In genomic region chr9:61884936-61885335, GRCm38 (mm10) we compare ENCODE assay signal across 18 mouse cellular contexts. TPM values are rescaled to one million over a fixed set of nuclear protein-coding genes. Genes with fewer than 3 reads are reported as not detected.
A peak's percentile ranks its signal among the peaks of the same experiment; 100 is the strongest.
DNase-seq lines count a peak whose midpoint lies in the region; ATAC-seq and TF ChIP-seq lines count a peak whose summit lies in the region.
"Had no signal": no experiment of that assay in that cellular context is flagged by ENCODE, and none has a peak within 500 bp of the region (broad histone marks: within the 10 kb centered on the region; RNA-seq: fewer than 3 reads in every experiment).

No protein-coding gene starts in this region.

- H3K4me2 ChIP-seq in embryonic facial prominence, embryonic 13.5 days, result no peak overlapping the region
- H3K4me2 ChIP-seq in hindbrain, postnatal 0 days (ENCODE audit: low read depth, low read length), result no peak overlapping the region
- H3K4me2 ChIP-seq in hindbrain, embryonic 11.5 days (replicated peaks; ENCODE audit: low read depth, low read length), result no peak overlapping the region
- no peak overlapping the region for H3K4me2 ChIP-seq in midbrain, embryonic 14.5 days (ENCODE audit: low read length)
- no peak overlapping the region for H3K4me2 ChIP-seq in midbrain, embryonic 16.5 days (ENCODE audit: low read length)
- H3K4me2 ChIP-seq: hindbrain, embryonic 13.5 days; lung, embryonic 14.5 days had no signal

- peaks cover 5% of the 10 kb centered on the region; the same call in 1 of the 2 replicates for H3K27me3 ChIP-seq in embryonic facial prominence, embryonic 13.5 days
- peaks cover 6% of the 10 kb centered on the region; the same call in 1 of the 2 replicates for H3K27me3 ChIP-seq in embryonic facial prominence, embryonic 10.5 days (replicated peaks; ENCODE audit: low read depth, poor library complexity, severe bottlenecking)
- no peaks in the 10 kb centered on the region for H3K27me3 ChIP-seq in hindbrain, postnatal 0 days (ENCODE audit: insufficient read depth, low read length)
- no peaks in the 10 kb centered on the region for H3K27me3 ChIP-seq in hindbrain, embryonic 11.5 days (ENCODE audit: control insufficient read depth, insufficient read depth, low read length)
- H3K27me3 ChIP-seq in midbrain, embryonic 10.5 days (ENCODE audit: low read depth, poor library complexity, severe bottlenecking), result no peaks in the 10 kb centered on the region
- no peaks in the 10 kb centered on the region for H3K27me3 ChIP-seq in midbrain, embryonic 14.5 days (ENCODE audit: control insufficient read depth, insufficient read depth, low read length)
- H3K27me3 ChIP-seq in midbrain, embryonic 16.5 days (ENCODE audit: control insufficient read depth, insufficient read depth, low read depth, low read length), result no peaks in the 10 kb centered on the region
- H3K27me3 ChIP-seq: CH12.LX; hindbrain, embryonic 13.5 days had no signal

- H3K9me3 ChIP-seq in embryonic facial prominence, embryonic 13.5 days, result no peaks in the 10 kb centered on the region
- no peaks in the 10 kb centered on the region for H3K9me3 ChIP-seq in embryonic facial prominence, embryonic 10.5 days
- H3K9me3 ChIP-seq in hindbrain, postnatal 0 days (ENCODE audit: low read length), result no peaks in the 10 kb centered on the region
- H3K9me3 ChIP-seq in hindbrain, embryonic 11.5 days (ENCODE audit: control insufficient read depth, low read length), result no peaks in the 10 kb centered on the region
- no peaks in the 10 kb centered on the region for H3K9me3 ChIP-seq in midbrain, embryonic 10.5 days (replicated peaks)
- H3K9me3 ChIP-seq in midbrain, embryonic 14.5 days (ENCODE audit: control insufficient read depth, low read length), result no peaks in the 10 kb centered on the region
- H3K9me3 ChIP-seq in midbrain, embryonic 16.5 days (replicated peaks; ENCODE audit: control insufficient read depth, low read length, poor library complexity, severe bottlenecking), result no peaks in the 10 kb centered on the region
- H3K9me3 ChIP-seq: hindbrain, embryonic 13.5 days had no signal

- TF ChIP-seq CTCF in hindbrain, postnatal 0 days (IDR thresholded peaks at IDR 0.05; ENCODE audit: low read depth), result no peak

- no peak for ATAC-seq in embryonic facial prominence, embryonic 13.5 days (ENCODE audit: insufficient number of reproducible peaks, insufficient read depth, low FRiP score, low TSS enrichment, low read depth)
- peak; percentile 22; the same call in 1 of the 2 replicates for ATAC-seq in hindbrain, postnatal 0 days
- ATAC-seq in hindbrain, embryonic 11.5 days (ENCODE audit: low FRiP score), result no peak
- no peak for ATAC-seq in midbrain, embryonic 14.5 days (ENCODE audit: low FRiP score, low TSS enrichment)
- ATAC-seq in midbrain, embryonic 16.5 days, result no peak
- ATAC-seq: intestine, embryonic 16.5 days had no signal

- no peak overlapping the region for H3K9ac ChIP-seq in embryonic facial prominence, embryonic 13.5 days
- no peak overlapping the region for H3K9ac ChIP-seq in hindbrain, postnatal 0 days (replicated peaks; ENCODE audit: low read length)
- no peak overlapping the region for H3K9ac ChIP-seq in hindbrain, embryonic 11.5 days (ENCODE audit: low read depth, low read length)
- no peak overlapping the region for H3K9ac ChIP-seq in midbrain, embryonic 14.5 days (replicated peaks; ENCODE audit: low read length)
- H3K9ac ChIP-seq in midbrain, embryonic 16.5 days (ENCODE audit: low read depth, low read length), result 0 out of 2 replicates have a peak overlapping the region, but pooled peaks have one; percentile 14
- H3K9ac ChIP-seq: hindbrain, embryonic 13.5 days; lung, embryonic 14.5 days had no signal

- H3K4me1 ChIP-seq in embryonic facial prominence, embryonic 13.5 days, result peaks cover 25% of the 10 kb centered on the region
- peaks cover 31% of the 10 kb centered on the region for H3K4me1 ChIP-seq in embryonic facial prominence, embryonic 10.5 days
- H3K4me1 ChIP-seq in hindbrain, postnatal 0 days (ENCODE audit: insufficient read depth, low read length), result 0 out of 2 replicates have a peak, but pooled peaks cover 9% of the 10 kb centered on the region
- H3K4me1 ChIP-seq in hindbrain, embryonic 11.5 days (replicated peaks; ENCODE audit: control insufficient read depth, insufficient read depth, low read length), result no peaks in the 10 kb centered on the region
- peaks cover 15% of the 10 kb centered on the region for H3K4me1 ChIP-seq in midbrain, embryonic 10.5 days
- peaks cover 9% of the 10 kb centered on the region; the same call in 1 of the 2 replicates for H3K4me1 ChIP-seq in midbrain, embryonic 14.5 days (ENCODE audit: control insufficient read depth, insufficient read depth, low read length)
- peaks cover 7% of the 10 kb centered on the region for H3K4me1 ChIP-seq in midbrain, embryonic 16.5 days (ENCODE audit: control insufficient read depth, insufficient read depth, low read length)

- WGBS in embryonic facial prominence, embryonic 13.5 days, result 65% methylated on average over 13 of the region's 13 CpGs
- WGBS in embryonic facial prominence, embryonic 10.5 days, result 73% methylated on average over 13 of the region's 13 CpGs
- WGBS in hindbrain, postnatal 0 days, result 25% methylated on average over 12 of the region's 13 CpGs
- 35% methylated on average over 13 of the region's 13 CpGs for WGBS in hindbrain, embryonic 11.5 days
- WGBS in midbrain, embryonic 10.5 days, result 71% methylated on average over 13 of the region's 13 CpGs
- WGBS in midbrain, embryonic 14.5 days, result 26% methylated on average over 13 of the region's 13 CpGs
- WGBS in midbrain, embryonic 16.5 days, result 43% methylated on average over 13 of the region's 13 CpGs

- H3K4me3 ChIP-seq in embryonic facial prominence, embryonic 13.5 days, result no peak overlapping the region
- H3K4me3 ChIP-seq in embryonic facial prominence, embryonic 10.5 days, result no peak overlapping the region
- no peak overlapping the region for H3K4me3 ChIP-seq in hindbrain, postnatal 0 days (ENCODE audit: low read length)
- no peak overlapping the region for H3K4me3 ChIP-seq in hindbrain, embryonic 11.5 days (ENCODE audit: low read depth, low read length)
- H3K4me3 ChIP-seq in midbrain, embryonic 10.5 days, result no peak overlapping the region
- no peak overlapping the region for H3K4me3 ChIP-seq in midbrain, embryonic 14.5 days (replicated peaks; ENCODE audit: low read depth, low read length)
- no peak overlapping the region for H3K4me3 ChIP-seq in midbrain, embryonic 16.5 days (ENCODE audit: low read depth, low read length)
- H3K4me3 ChIP-seq: hindbrain, embryonic 13.5 days; layer of hippocampus, adult 2 months; left cerebral cortex, adult 2 months had no signal

- DNase-seq in embryonic facial prominence, embryonic 10.5 days (ENCODE audit: low spot score), result no peak
- peak; percentile 60 for DNase-seq in hindbrain, postnatal 0 days (ENCODE audit: low spot score)
- DNase-seq in hindbrain, embryonic 11.5 days (ENCODE audit: low spot score), result no peak
- no peak for DNase-seq in midbrain, embryonic 10.5 days (ENCODE audit: low spot score)
- no peak for DNase-seq in midbrain, embryonic 14.5 days
- DNase-seq in spleen, postnatal 4 days (ENCODE audit: low spot score in 2 of 2), result no peak
- DNase-seq: adrenal gland, postnatal 36 days; cerebellum, postnatal 25 days; gastrocnemius, postnatal 10 days; lung, embryonic 14.5 days; thymus, postnatal 36 days had no signal

- no peaks in the 10 kb centered on the region for H3K36me3 ChIP-seq in embryonic facial prominence, embryonic 13.5 days
- H3K36me3 ChIP-seq in embryonic facial prominence, embryonic 10.5 days (replicated peaks), result no peaks in the 10 kb centered on the region
- no peaks in the 10 kb centered on the region for H3K36me3 ChIP-seq in hindbrain, postnatal 0 days (ENCODE audit: insufficient read depth, low read length)
- H3K36me3 ChIP-seq in hindbrain, embryonic 11.5 days (ENCODE audit: control insufficient read depth, insufficient read depth, low read length), result no peaks in the 10 kb centered on the region
- H3K36me3 ChIP-seq in midbrain, embryonic 10.5 days, result no peaks in the 10 kb centered on the region
- H3K36me3 ChIP-seq in midbrain, embryonic 14.5 days (ENCODE audit: control insufficient read depth, insufficient read depth, low read length), result no peaks in the 10 kb centered on the region
- no peaks in the 10 kb centered on the region for H3K36me3 ChIP-seq in midbrain, embryonic 16.5 days (ENCODE audit: control insufficient read depth, insufficient read depth, low read length)
- H3K36me3 ChIP-seq: hindbrain, embryonic 13.5 days had no signal

- peak overlapping the region; percentile 44; the same call in 1 of the 2 replicates for H3K27ac ChIP-seq in embryonic facial prominence, embryonic 13.5 days
- no peak overlapping the region; the same call in 1 of the 2 replicates for H3K27ac ChIP-seq in embryonic facial prominence, embryonic 10.5 days (replicated peaks)
- H3K27ac ChIP-seq in hindbrain, postnatal 0 days, result no peak overlapping the region
- H3K27ac ChIP-seq in hindbrain, embryonic 11.5 days (ENCODE audit: low read depth, low read length), result no peak overlapping the region
- H3K27ac ChIP-seq in midbrain, embryonic 10.5 days (replicated peaks), result peak overlapping the region; percentile 34; the same call in 1 of the 2 replicates
- no peak overlapping the region for H3K27ac ChIP-seq in midbrain, embryonic 14.5 days (replicated peaks; ENCODE audit: low read depth, low read length)
- H3K27ac ChIP-seq in midbrain, embryonic 16.5 days (ENCODE audit: low read length), result no peak overlapping the region
- H3K27ac ChIP-seq: hindbrain, embryonic 13.5 days; layer of hippocampus, adult 2 months; left cerebral cortex, adult 2 months had no signal

RNA-seq across cellular contexts. Expression of gene Rplp1, which starts 29.4 kb away (rescaled TPM):
- polyA plus RNA-seq in embryonic facial prominence, embryonic 13.5 days (2015; fragmentation: Nextera tagmentation; extraction: Ambion mirVana), result 1,553 and 1,557 TPM in 2 replicates
- polyA plus RNA-seq in embryonic facial prominence, embryonic 10.5 days (2016; fragmentation: Nextera tagmentation; extraction: Ambion mirVana), result 1,152 and 1,189 TPM in 2 replicates
- total RNA-seq in hindbrain, postnatal 0 days (2014; rRNA removed), result 2,832 and 4,239 TPM in 2 replicates
- polyA plus RNA-seq in hindbrain, postnatal 0 days (2015; fragmentation: Nextera tagmentation; extraction: Ambion mirVana), result 1,070 and 1,080 TPM in 2 replicates
- 1,024 and 1,073 TPM in 2 replicates for polyA plus RNA-seq in hindbrain, embryonic 11.5 days (2014; fragmentation: Nextera tagmentation; extraction: Ambion mirVana)
- polyA plus RNA-seq in midbrain, embryonic 10.5 days (2016; fragmentation: Nextera tagmentation; extraction: Ambion mirVana), result 965 and 1,195 TPM in 2 replicates
- polyA plus RNA-seq in midbrain, embryonic 14.5 days (2014; fragmentation: Nextera tagmentation; extraction: Ambion mirVana), result 935 and 1,231 TPM in 2 replicates
- 818 and 819 TPM in 2 replicates for polyA plus RNA-seq in midbrain, embryonic 16.5 days (2015; fragmentation: Nextera tagmentation; extraction: Ambion mirVana)

Comparison
In these comparisons a context has a peak if more than half of its experiments do, and no peak if none do; other contexts are left out.
1. H3K27ac ChIP-seq: peak in embryonic facial prominence, embryonic 13.5 days (single experiment) and midbrain, embryonic 10.5 days (single experiment); none in embryonic facial prominence, embryonic 10.5 days (single experiment), hindbrain, postnatal 0 days (single experiment), hindbrain, embryonic 11.5 days (single experiment), midbrain, embryonic 14.5 days (single experiment) and midbrain, embryonic 16.5 days (single experiment).